Mouse (Mus musculus): ENCODE measurements around the gene Nrtn.

DNA sequence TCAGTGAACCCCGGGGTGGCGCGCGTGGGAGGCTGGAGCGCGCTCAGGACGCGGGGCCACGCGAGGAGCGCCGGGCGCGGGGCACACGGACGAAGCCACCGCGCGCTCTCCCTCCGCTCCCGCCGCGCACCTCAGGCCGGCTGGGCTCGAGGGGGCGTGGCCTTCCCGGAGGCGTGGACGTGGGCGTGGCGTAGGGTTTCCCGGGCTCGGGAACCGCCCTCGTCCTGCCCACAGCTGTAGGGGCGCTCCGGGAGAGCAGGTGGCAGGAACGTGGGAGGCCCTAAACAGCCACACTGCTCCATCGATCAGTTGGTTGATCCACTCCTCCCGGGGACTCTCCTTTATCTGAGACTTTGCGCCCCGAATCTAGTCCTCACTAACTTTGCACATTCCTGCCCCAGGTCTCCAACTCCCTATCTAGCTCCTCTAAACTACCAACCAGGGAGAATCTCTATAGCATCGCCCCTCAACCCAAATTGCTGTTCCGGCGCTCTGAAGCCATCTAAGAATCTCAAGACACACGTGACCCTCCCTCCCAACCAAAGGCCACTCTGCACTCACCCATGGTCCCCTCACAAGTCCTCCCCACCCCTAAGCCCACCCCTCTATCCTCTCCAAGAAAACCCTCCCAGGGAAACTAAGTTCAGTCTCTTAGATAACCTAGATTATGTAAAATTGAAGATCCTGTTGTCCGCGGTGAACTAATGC is at the start of gene Nrtn:
- TF ChIP-seq CTCF (IDR thresholded peaks at IDR 0.05; ENCODE audit: control insufficient read depth, insufficient read depth, insufficient replicate concordance, low read depth, low read length) = no peak
- no peak for TF ChIP-seq POLR2A (IDR thresholded peaks at IDR 0.05; ENCODE audit: control insufficient read depth, low read depth, low read length)

Data from testis, adult 2 months (tissue).